Mouse (Mus musculus): ENCODE results near the gene Eno1. TPM values are rescaled to one million over a fixed set of nuclear protein-coding genes. Genes with fewer than 3 reads are reported as not detected.

Gene Eno1
- total RNA-seq, 2 experiments from 2014 or later = 410 TPM

- no peak for DNase-seq (ENCODE audit: extremely low spot score in 1 of 2, low spot score in 2 of 2)
- H3K4me3 ChIP-seq = no peak overlapping the region
- H3K27ac ChIP-seq = no peak overlapping the region
- intact Hi-C loops (cut with DNase I) = no loop called here
- peak; percentile 23 for TF ChIP-seq CTCF (IDR thresholded peaks at IDR 0.05)
Measured at GRCm38 (mm10) chr4:150291900-150292299, 55.4 kb downstream of the Eno1 start.

GRCm38 (mm10) chr4:150294870-150295269, 58.3 kb downstream of the Eno1 start:
- no peak for DNase-seq (ENCODE audit: extremely low spot score in 1 of 2, low spot score in 2 of 2)
- Histone ChIP-seq H3K4me3 (no peak overlapping the region), H3K27ac (no peak overlapping the region)
- TF ChIP-seq CTCF (IDR thresholded peaks at IDR 0.05) = no peak
- intact Hi-C loops (cut with DNase I) = no loop called here

GRCm38 (mm10) chr4:150295966-150296365, 59.4 kb downstream of the Eno1 start:
- no peak overlapping the region for H3K4me3 ChIP-seq
- DNase-seq (ENCODE audit: extremely low spot score in 1 of 2, low spot score in 2 of 2) = no peak
- no peak; the same call in none of the 2 replicates for TF ChIP-seq CTCF (IDR thresholded peaks at IDR 0.05)
- H3K27ac ChIP-seq = no peak overlapping the region
- intact Hi-C loops (cut with DNase I) = no loop called here

Other genes starting within 250 kb of the Eno1 start
- 10 to 100 TPM; 11.6 to 16.0 TPM for gene H6pd, start 227.7 kb upstream of the Eno1 start, total RNA-seq (2021)
- 1 to 10 TPM; 1.5 TPM for gene Gpr157, start 149.4 kb upstream of the Eno1 start, total RNA-seq (2021)
- 1 to 10 TPM; 4.5 to 4.7 TPM for gene Slc2a5, start 117.4 kb upstream of the Eno1 start, total RNA-seq (2021)
- not detected for gene Slc2a7, start 87.7 kb upstream of the Eno1 start, total RNA-seq (2021)
- gene Car6, start 35.4 kb upstream of the Eno1 start, total RNA-seq (2021) = not detected
- gene Rere, start 44.9 kb downstream of the Eno1 start, total RNA-seq (2021) = 100 to 1,000 TPM; 113 to 125 TPM

All from left cerebral cortex, adult 2 months (tissue).